18 mouse cellular contexts compared by ENCODE assay signal in genomic region chr9:61695821-61696220, GRCm38 (mm10).
DNase-seq lines count a peak whose midpoint lies in the region.
"Had no signal": no experiment of that assay in that cellular context is flagged by ENCODE, and none has a peak within 500 bp of the region (broad histone marks: within the 10 kb centered on the region; RNA-seq: fewer than 3 reads in every experiment).

No protein-coding gene starts in this region.

- no peaks in the 10 kb centered on the region for H3K36me3 ChIP-seq in embryonic facial prominence, embryonic 10.5 days (replicated peaks)
- H3K36me3 ChIP-seq: G1E; heart, embryonic 12.5 days; liver, embryonic 12.5 days; midbrain, embryonic 15.5 days; neural tube, embryonic 15.5 days had no signal

- no peak overlapping the region for H3K4me3 ChIP-seq in embryonic facial prominence, embryonic 10.5 days
- H3K4me3 ChIP-seq: erythroblast, embryonic 14.5 days; heart, adult 2 months; heart, embryonic 12.5 days; liver, embryonic 12.5 days; midbrain, embryonic 15.5 days; neural tube, embryonic 15.5 days had no signal

- H3K27ac ChIP-seq in embryonic facial prominence, embryonic 10.5 days (replicated peaks) = peak overlapping the region; percentile 16; the same call in 1 of the 2 replicates
- H3K27ac ChIP-seq: heart, adult 2 months; hindbrain, embryonic 14.5 days; kidney, postnatal 0 days; liver, embryonic 12.5 days; midbrain, embryonic 15.5 days; neural tube, embryonic 15.5 days had no signal

- H3K4me1 ChIP-seq in embryonic facial prominence, embryonic 10.5 days = peaks cover 52% of the 10 kb centered on the region

- intact Hi-C loops in left cerebral cortex, postnatal 25 days (cut with DNase I) = loop anchor here (5.0 to 10.0 kb wide), 4 partner anchors 139 to 801 kb away; no protein-coding TSS in a partner anchor

- H3K27me3 ChIP-seq in embryonic facial prominence, embryonic 10.5 days (replicated peaks; ENCODE audit: low read depth, poor library complexity, severe bottlenecking) = peaks cover 62% of the 10 kb centered on the region

- 67% methylated on average over 2 of the region's 2 CpGs for WGBS in embryonic facial prominence, embryonic 10.5 days

- DNase-seq in adrenal gland, adult 2 months = peak; percentile 79
- DNase-seq in adrenal gland, postnatal 4 days (ENCODE audit: low spot score in 2 of 2) = no peak
- DNase-seq in lung, postnatal 36 days = peak; percentile 26
- DNase-seq in lung, postnatal 4 days = no peak
- DNase-seq in embryonic facial prominence, embryonic 10.5 days (ENCODE audit: low spot score) = no peak
- DNase-seq in thymus, postnatal 25 days = no peak
- DNase-seq in left cerebral cortex, postnatal 25 days (ENCODE audit: low spot score in 2 of 2) = no peak
- DNase-seq: cerebellum, adult 18-20 months; right cerebral cortex, postnatal 14 days had no signal

- H3K9me3 ChIP-seq in embryonic facial prominence, embryonic 10.5 days = no peaks in the 10 kb centered on the region
- H3K9me3 ChIP-seq: G1E; heart, embryonic 12.5 days; liver, embryonic 12.5 days; midbrain, embryonic 15.5 days; neural tube, embryonic 15.5 days had no signal

Comparison
In these comparisons a context has a peak if more than half of its experiments do, and no peak if none do; other contexts are left out.
1. DNase-seq: peak in adrenal gland, adult 2 months (single experiment) and lung, postnatal 36 days (single experiment); none in adrenal gland, postnatal 4 days (0 of 2), lung, postnatal 4 days (0 of 2), embryonic facial prominence, embryonic 10.5 days (single experiment), thymus, postnatal 25 days (single experiment) and left cerebral cortex, postnatal 25 days (0 of 2).